Mouse (Mus musculus) bone marrow macrophage, adult 2 months (primary cell): ENCODE data around the gene Aldh2.

Experiments used
- CTCF ChIP-seq: IDR thresholded peaks from 2 replicates; pipeline ENCODE4 v1.5.1; 2012; ENCODE audit warnings: low read depth, mild to moderate bottlenecking, low read length, moderate library complexity
- POLR2A ChIP-seq: IDR thresholded peaks from 2 replicates; pipeline ENCODE4 v1.6.1; 2012; ENCODE audit warnings: mild to moderate bottlenecking, low read depth, low read length, borderline replicate concordance

DNA sequence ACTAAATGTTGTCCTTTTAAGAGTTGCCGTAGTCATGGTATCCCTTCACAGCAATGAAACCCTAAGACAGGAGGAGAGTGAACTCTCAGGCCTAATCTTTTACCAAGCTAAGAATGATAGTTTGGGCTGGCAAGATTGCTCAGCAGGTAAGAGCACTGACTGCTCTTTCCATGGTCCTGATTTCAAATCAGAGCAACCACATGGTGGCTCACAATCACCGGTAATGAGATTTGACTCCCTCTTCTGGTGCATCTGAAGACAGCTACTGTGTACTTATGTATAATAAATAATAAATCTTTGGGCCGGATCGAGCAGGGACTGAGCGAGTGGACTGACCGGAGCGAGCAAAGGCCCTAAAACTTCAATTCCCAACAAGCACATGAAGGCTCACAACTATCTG lies 52.4 kb downstream of the Aldh2 start:
- TF ChIP-seq CTCF, result no peak
- TF ChIP-seq POLR2A, result no peak
